12 mouse cellular contexts compared by ENCODE assay signal in the genomic region with DNA sequence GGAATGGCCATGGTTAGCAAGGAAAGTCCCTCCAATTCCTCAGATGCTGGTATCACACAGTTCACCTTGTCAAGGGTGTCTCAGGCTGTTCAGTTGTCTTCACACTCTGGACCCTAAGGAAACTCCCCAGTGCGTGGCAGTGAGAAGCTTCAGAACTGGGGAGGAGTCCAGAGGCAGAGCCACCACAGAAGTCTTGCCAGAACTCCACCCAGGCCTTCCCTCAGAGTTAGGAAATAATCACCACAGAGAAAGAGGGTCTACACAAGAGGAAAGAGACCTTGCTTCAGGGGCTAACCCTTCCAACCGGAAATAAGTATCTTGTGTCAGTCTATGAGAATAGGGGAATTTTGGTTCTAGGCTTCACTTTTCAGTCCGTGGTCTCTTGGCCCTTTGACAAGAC.
"Had no signal": no experiment of that assay in that cellular context is flagged by ENCODE, and none has a peak within 500 bp of the region (broad histone marks: within the 10 kb centered on the region; RNA-seq: fewer than 3 reads in every experiment).

No protein-coding gene starts in this region.

- H3K27ac ChIP-seq: layer of hippocampus, adult 2 months; limb, embryonic 13.5 days; liver, embryonic 14.5 days; midbrain, embryonic 12.5 days; neural tube, embryonic 13.5 days had no signal

- H3K4me1 ChIP-seq: midbrain, embryonic 12.5 days; neural tube, embryonic 13.5 days had no signal

- H3K27me3 ChIP-seq: limb, embryonic 13.5 days; midbrain, embryonic 12.5 days; neural tube, embryonic 13.5 days had no signal

- H3K9ac ChIP-seq: limb, embryonic 13.5 days; liver, embryonic 14.5 days; midbrain, embryonic 12.5 days; neural tube, embryonic 13.5 days had no signal

- ATAC-seq: intestine, embryonic 16.5 days; midbrain, embryonic 16.5 days had no signal

- H3K36me3 ChIP-seq: limb, embryonic 13.5 days; midbrain, embryonic 12.5 days; neural tube, embryonic 13.5 days had no signal

- H3K4me3 ChIP-seq: layer of hippocampus, adult 2 months; limb, embryonic 13.5 days; midbrain, embryonic 12.5 days; neural tube, embryonic 13.5 days had no signal

- DNase-seq: kidney, adult 9 months; kidney, postnatal 10 days; kidney, postnatal 4 days; right cerebral cortex, postnatal 25 days; thymus, postnatal 4 days had no signal

- H3K9me3 ChIP-seq: limb, embryonic 13.5 days; midbrain, embryonic 12.5 days; neural tube, embryonic 13.5 days had no signal

- H3K4me2 ChIP-seq: limb, embryonic 13.5 days; midbrain, embryonic 12.5 days; neural tube, embryonic 13.5 days had no signal
